Mouse (Mus musculus) heart, embryonic 11.5 days (tissue): ENCODE results near the gene Tgfb1i1. TPM values are rescaled to one million over a fixed set of nuclear protein-coding genes. Genes with fewer than 3 reads are reported as not detected.

Experiments
- ATAC-seq: fragments of 200-750 bp; cut with Nextera tagmentation; replicated peaks from 2 replicates; pipeline ENCODE4 v1.8.0; 2017; ENCODE audit warnings: moderate library complexity; ENCODE audit not compliant: insufficient number of reproducible peaks, low FRiP score, low TSS enrichment
- H3K27ac ChIP-seq: fragments of 300-500 bp; sonication (generic); 2 replicates; pipeline ENCODE4 v1.5.1; 2014; ENCODE audit warnings: mild to moderate bottlenecking, low read depth, low read length
- H3K27me3 ChIP-seq: fragments of 300-500 bp; sonication (generic); 2 replicates; pipeline ENCODE4 v1.6.1; 2014; ENCODE audit warnings: mild to moderate bottlenecking, low read length, mixed read lengths; ENCODE audit not compliant: control insufficient read depth, insufficient read depth
- H3K36me3 ChIP-seq: fragments of 300-500 bp; sonication (generic); 2 replicates; pipeline ENCODE4 v1.6.1; 2014; ENCODE audit warnings: mild to moderate bottlenecking, low read length, moderate library complexity, mixed read lengths; ENCODE audit not compliant: control insufficient read depth, insufficient read depth
- H3K4me1 ChIP-seq: fragments of 300-500 bp; sonication (generic); 2 replicates; pipeline ENCODE4 v1.6.1; 2014; ENCODE audit warnings: low read length; ENCODE audit not compliant: control insufficient read depth, insufficient read depth
- H3K4me2 ChIP-seq: fragments of 300-500 bp; sonication (generic); 2 replicates; pipeline ENCODE4 v1.6.1; 2014; ENCODE audit warnings: mild to moderate bottlenecking, moderate library complexity
- H3K4me3 ChIP-seq: fragments of 300-500 bp; sonication (generic); 2 replicates; pipeline ENCODE4 v1.5.1; 2014; ENCODE audit warnings: low read depth, low read length
- H3K9ac ChIP-seq: fragments of 300-500 bp; sonication (generic); 2 replicates; pipeline ENCODE4 v1.6.1; 2014; ENCODE audit warnings: mild to moderate bottlenecking, low read depth, low read length, moderate library complexity
- H3K9me3 ChIP-seq: fragments of 300-500 bp; sonication (generic); replicated peaks from 2 replicates; pipeline ENCODE4 v1.6.1; 2016; ENCODE audit warnings: low read length; ENCODE audit not compliant: control insufficient read depth
- WGBS: fragments of 180-500 bp; shearing (Covaris S2); extraction: QIAGEN DNeasy Blood & Tissue Kit; methylation state at CpG from one replicate; pipeline ENCODE4 v1.1.7; 2014; ENCODE audit not compliant: insufficient replicate concordance; 5-methylcytosine and 5-hydroxymethylcytosine counted together
- polyA plus RNA-seq: library from polyadenylated mRNA; unstranded; fragments of >200 nt; fragmentation: Nextera tagmentation; extraction: Ambion mirVana; gene quantifications from 2 replicates; pipeline ENCODE4 v1.2.1, GENCODE M21; 2014

Tgfb1i1 gene
- polyA plus RNA-seq = 168 and 172 TPM in 2 replicates

DNA sequence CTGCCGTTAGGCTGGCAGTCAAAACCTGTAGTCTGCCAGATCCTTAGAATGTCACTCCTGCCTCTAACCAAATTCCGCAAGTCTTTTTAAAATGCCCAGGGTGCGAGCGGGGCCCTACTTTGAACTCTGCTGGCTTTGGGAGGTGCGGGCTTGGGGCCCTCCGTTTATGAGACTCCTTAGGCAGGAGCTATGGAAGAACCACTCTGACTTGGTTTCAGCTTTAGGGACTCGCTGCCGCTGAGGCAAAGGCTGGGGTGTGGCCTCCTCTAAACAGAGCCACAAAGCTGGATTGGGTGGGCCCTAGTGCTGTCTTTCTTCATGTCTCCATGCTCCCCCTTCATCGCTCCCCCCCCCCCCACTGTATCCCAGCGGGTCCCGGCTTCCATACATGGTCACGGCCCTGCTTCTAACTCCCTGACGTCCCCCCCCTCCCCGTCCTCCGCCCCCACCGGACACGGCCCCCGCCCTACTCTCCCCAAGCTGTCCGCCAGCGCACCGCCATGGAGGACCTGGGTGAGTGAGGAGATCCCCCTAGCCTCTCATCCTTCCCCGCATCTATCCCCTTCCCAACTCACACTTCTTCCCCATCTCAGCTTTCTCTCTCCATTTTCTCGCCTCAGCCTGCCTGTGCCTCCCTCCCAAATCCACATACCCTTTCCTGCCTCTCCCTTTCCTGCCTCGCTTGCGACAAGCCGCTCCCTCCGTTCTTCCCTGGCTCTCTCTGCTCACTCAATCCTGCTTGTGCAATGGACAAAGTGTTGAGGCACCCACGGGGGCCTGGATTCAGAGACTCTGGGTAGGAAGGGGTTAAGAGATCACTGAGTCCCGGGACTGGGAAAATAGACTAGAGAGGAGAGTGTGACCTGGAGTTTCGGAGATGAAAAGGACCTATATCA, at the start of gene Tgfb1i1:
Gene Tgfb1i1, plus strand, starts transcription at position 317 of the 896 bp plus-strand sequence.
- Histone ChIP-seq H3K4me1 (peaks cover 19% of the 10 kb centered on the region), H3K9ac (peak within 1 kb of the TSS; percentile 86), H3K4me2 (peak within 1 kb of the TSS; percentile 73), H3K4me3 (peak within 1 kb of the TSS; percentile 59), H3K9me3 (no peaks in the 10 kb centered on the region), H3K27me3 (no peaks in the 10 kb centered on the region), H3K27ac (peak within 1 kb of the TSS; percentile 98), H3K36me3 (peaks cover 20% of the 10 kb centered on the region)
- peak; percentile 83 for ATAC-seq
- 2% methylated on average over 24 of the region's 30 CpGs for WGBS

DNA sequence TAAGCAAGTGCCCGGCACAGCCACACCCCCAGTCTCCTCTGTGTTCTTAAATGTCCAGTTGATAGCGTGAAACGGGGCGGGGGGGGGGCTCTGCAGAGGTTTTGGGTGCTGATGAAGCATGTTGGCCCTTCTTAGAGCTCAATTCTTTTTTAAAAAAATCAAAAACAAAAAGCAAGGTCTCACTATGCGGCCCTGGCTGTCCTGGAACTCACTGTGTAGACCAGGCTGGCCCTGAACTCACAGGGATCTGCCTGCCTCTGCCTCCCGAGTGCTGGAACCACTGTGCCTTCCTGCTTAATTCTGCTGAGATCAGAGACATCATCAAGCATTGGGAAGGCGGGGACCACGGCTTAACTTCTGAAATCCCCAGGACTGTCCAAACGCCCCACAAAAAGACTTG, 45.0 kb upstream of the Tgfb1i1 start:
- Histone ChIP-seq H3K36me3 (no peaks in the 10 kb centered on the region), H3K4me1 (no peaks in the 10 kb centered on the region), H3K4me3 (no peak overlapping the region), H3K4me2 (no peak overlapping the region), H3K27me3 (no peaks in the 10 kb centered on the region), H3K9ac (no peak overlapping the region), H3K27ac (no peak overlapping the region), H3K9me3 (no peaks in the 10 kb centered on the region)
- 86% methylated on average over 9 of the region's 9 CpGs for WGBS
- no peak for ATAC-seq

DNA sequence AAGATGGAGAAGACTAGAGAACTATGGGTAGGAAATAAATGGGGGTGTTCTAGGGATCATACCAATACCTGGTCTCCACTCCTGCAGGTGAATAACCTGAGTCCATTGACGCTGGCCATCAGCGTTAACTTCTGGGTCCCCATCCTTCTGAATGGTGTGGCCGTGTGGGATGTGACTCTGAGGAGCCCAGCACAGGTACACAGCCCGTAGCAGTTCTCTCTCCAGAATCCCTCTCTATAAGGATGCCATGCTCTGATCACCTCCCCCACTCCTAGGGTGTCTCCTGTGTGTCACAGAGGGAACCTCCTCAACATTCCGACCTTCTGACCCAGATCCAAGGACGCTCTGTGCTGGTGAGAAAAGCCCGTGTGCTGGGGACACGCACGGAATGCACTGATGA, 43.5 kb upstream of the Tgfb1i1 start:
- ATAC-seq = no peak
- Histone ChIP-seq H3K4me1 (no peaks in the 10 kb centered on the region), H3K4me3 (no peak overlapping the region), H3K4me2 (no peak overlapping the region), H3K9ac (no peak overlapping the region), H3K36me3 (no peaks in the 10 kb centered on the region), H3K27me3 (no peaks in the 10 kb centered on the region), H3K27ac (no peak overlapping the region; the same call in 1 of the 2 replicates), H3K9me3 (no peaks in the 10 kb centered on the region)
- 74% methylated on average over 9 of the region's 9 CpGs for WGBS

DNA sequence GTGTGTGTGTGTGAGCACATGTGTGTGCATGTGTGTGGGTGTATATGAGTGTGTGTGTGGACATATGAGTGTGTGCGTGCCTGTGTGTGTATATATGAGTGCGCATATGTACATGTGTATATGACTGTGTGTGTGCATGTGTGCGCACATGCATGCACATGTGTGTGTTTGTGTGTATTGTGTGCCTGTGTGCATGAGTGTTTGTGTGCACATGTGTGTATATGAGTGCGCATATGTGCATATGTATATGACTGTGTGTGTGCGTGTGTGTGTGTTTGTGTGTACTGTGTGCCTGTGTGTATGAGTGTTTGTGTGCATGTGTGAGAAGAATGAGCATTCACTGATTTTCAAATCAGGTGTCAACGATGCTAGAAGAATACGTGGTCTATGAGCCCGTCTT, 42.4 kb upstream of the Tgfb1i1 start:
- no peaks in the 10 kb centered on the region for H3K9me3 ChIP-seq
- no peaks in the 10 kb centered on the region for H3K27me3 ChIP-seq
- no peaks in the 10 kb centered on the region for H3K36me3 ChIP-seq
- ATAC-seq = no peak
- H3K4me3 ChIP-seq = no peak overlapping the region
- no peak overlapping the region for H3K9ac ChIP-seq
- H3K4me1 ChIP-seq = no peaks in the 10 kb centered on the region
- no peak overlapping the region for H3K4me2 ChIP-seq
- WGBS = 89% methylated on average over 8 of the region's 8 CpGs
- H3K27ac ChIP-seq = no peak overlapping the region

DNA sequence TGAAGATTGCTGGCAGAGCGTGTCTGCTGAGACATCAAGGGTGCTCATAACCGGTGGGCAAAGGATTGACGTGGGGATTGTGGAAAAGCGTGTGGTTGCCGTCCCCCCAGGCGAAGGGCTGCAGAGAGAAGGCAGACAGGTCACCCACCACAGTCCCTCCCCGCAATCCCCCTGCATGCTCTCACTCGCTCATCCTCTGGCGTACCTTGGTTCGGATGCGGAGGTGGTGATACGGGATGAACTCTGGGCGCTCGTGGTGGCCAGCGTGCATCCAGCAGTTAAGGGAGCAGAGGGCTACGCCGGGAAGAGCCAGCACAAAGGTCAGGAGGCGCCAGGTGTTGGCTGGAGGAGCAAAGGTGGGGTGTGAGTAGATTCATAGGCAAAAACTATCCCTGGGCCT, 40.9 kb upstream of the Tgfb1i1 start:
- 74% methylated on average over 18 of the region's 18 CpGs for WGBS
- H3K27me3 ChIP-seq = no peaks in the 10 kb centered on the region
- peak overlapping the region; percentile 44 for H3K4me3 ChIP-seq
- no peak for ATAC-seq
- H3K4me2 ChIP-seq = peak overlapping the region; percentile 55
- no peaks in the 10 kb centered on the region for H3K9me3 ChIP-seq
- H3K4me1 ChIP-seq = no peaks in the 10 kb centered on the region
- H3K36me3 ChIP-seq = no peaks in the 10 kb centered on the region
- peak overlapping the region; percentile 66 for H3K27ac ChIP-seq
- peak overlapping the region; percentile 63 for H3K9ac ChIP-seq

DNA sequence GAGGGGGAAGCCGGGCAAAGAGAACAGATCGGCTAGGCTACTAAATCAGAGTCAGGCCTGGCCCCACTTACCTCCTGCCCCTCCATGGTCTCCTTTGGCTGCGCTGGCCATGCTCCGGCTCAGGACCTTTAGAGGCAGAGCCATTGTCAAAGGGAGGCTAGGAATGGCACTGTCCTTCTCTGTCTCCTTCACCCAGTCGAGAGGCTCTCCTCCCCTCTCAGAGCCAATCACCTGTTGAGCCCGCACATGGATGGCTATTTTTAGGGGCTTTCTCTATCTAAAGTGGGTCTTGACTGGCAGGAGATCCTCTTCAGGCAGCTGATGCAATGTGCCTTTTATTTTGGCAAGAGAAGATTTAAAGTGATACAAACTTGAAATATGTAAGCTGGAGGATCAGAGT, 40.5 kb upstream of the Tgfb1i1 start, which contains the start of gene Cox6a2:
Gene Cox6a2, minus strand, starts transcription at position 236 of the 400 bp plus-strand sequence.
- 46% methylated on average over 6 of the region's 6 CpGs for WGBS
- Histone ChIP-seq H3K27me3 (no peaks in the 10 kb centered on the region), H3K4me1 (no peaks in the 10 kb centered on the region), H3K27ac (peak within 1 kb of the TSS; percentile 66), H3K9ac (peak within 1 kb of the TSS; percentile 63), H3K9me3 (no peaks in the 10 kb centered on the region), H3K36me3 (no peaks in the 10 kb centered on the region), H3K4me2 (peak within 1 kb of the TSS; percentile 55), H3K4me3 (peak within 1 kb of the TSS; percentile 44)
- ATAC-seq = no peak; the same call in 1 of the 2 replicates

DNA sequence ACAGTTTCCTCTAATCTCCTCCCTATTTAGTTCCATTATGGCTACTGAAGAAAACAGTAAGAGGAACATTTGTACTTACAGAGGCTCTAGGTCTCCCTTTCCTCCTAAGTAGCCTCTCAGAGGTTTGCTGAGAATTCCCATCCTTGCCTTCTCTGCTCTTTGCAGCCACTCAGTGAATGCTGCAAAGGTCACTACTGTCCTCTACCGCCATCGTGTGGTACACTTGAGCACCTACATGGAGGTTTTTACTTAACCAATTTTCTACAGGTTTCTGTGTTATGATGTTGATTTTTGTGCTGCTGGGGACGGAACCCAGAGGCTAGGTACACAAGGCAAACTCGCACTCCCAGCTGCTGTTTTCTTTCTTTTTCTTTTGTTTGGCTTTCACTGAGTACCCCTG, 38.4 kb upstream of the Tgfb1i1 start:
- WGBS = 7% methylated on average over 4 of the region's 4 CpGs
- Histone ChIP-seq H3K4me3 (no peak overlapping the region), H3K9ac (no peak overlapping the region), H3K27me3 (no peaks in the 10 kb centered on the region), H3K27ac (no peak overlapping the region), H3K4me1 (no peaks in the 10 kb centered on the region), H3K4me2 (no peak overlapping the region), H3K9me3 (no peaks in the 10 kb centered on the region), H3K36me3 (no peaks in the 10 kb centered on the region)
- ATAC-seq = no peak

DNA sequence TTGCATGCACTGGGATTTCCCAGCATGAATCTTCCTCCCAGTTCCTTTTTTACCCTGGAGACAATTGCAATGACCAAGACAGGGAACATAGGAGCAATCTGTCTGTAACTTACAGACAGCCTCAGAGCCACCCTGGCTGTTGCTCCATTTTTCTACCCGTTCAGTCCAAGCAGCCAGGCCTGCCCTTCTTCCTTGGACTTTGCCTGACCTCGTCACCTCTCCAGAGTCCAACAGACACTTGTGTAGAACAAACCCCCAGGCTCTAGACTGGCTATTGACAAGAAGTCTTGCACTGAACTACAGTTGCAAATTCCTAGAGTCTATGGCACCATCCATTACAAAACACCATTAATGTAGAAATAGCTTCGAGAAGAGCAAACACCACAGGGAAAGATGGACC, 36.8 kb upstream of the Tgfb1i1 start:
- Histone ChIP-seq H3K27me3 (no peaks in the 10 kb centered on the region), H3K36me3 (no peaks in the 10 kb centered on the region), H3K4me1 (no peaks in the 10 kb centered on the region), H3K9me3 (no peaks in the 10 kb centered on the region), H3K4me2 (no peak overlapping the region), H3K9ac (no peak overlapping the region), H3K4me3 (no peak overlapping the region), H3K27ac (no peak overlapping the region)
- no peak for ATAC-seq
- WGBS = 48% methylated on average over 3 of the region's 3 CpGs

DNA sequence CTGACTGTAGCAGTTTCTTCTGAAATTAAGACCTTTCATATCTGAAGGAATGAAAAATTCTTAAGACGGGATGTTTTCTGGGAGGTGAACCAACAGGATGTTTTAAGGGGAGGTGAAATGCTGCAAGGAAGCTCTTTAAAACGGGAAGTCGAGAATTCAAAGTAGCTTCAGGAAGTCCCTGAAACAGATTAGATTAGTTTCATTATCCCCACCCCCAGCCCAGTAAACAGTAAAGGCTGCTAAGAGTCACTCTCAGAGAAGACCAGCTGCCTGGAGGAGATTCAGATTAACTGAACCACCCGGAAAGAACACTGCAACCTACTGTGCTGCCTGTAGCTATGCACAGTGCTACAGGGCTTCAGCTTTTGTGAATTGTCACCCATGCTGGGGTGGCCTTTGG, 26.7 kb upstream of the Tgfb1i1 start:
- WGBS = 58% methylated on average over 4 of the region's 4 CpGs
- Histone ChIP-seq H3K36me3 (no peaks in the 10 kb centered on the region), H3K27ac (no peak overlapping the region), H3K4me1 (no peaks in the 10 kb centered on the region), H3K4me2 (no peak overlapping the region), H3K9ac (no peak overlapping the region), H3K27me3 (no peaks in the 10 kb centered on the region), H3K9me3 (no peaks in the 10 kb centered on the region), H3K4me3 (no peak overlapping the region)
- ATAC-seq = no peak
